In genomic region chr13:113614635-113615545, GRCm38 (mm10) we compare ENCODE assay signal across 8 mouse cellular contexts. TPM values are rescaled to one million over a fixed set of nuclear protein-coding genes. Genes with fewer than 3 reads are reported as not detected.
DNase-seq lines count a peak whose midpoint lies in the region; ATAC-seq and TF ChIP-seq lines count a peak whose summit lies in the region.

No protein-coding gene starts in this region.

- H3K27ac ChIP-seq in embryonic facial prominence, embryonic 15.5 days (replicated peaks): peak overlapping the region; percentile 59
- peak overlapping the region; percentile 85 for H3K27ac ChIP-seq in heart, embryonic 13.5 days (replicated peaks)
- H3K27ac ChIP-seq in kidney, embryonic 16.5 days (ENCODE audit: low read length): peak overlapping the region; percentile 85
- H3K27ac ChIP-seq in liver, embryonic 14.5 days: no peak overlapping the region
- H3K27ac ChIP-seq in stomach, embryonic 16.5 days (ENCODE audit: low read length): peak overlapping the region; percentile 75

- TF ChIP-seq CTCF in liver, embryonic 14.5 days (IDR thresholded peaks at IDR 0.05; ENCODE audit: low read depth): no peak

- H3K27me3 ChIP-seq in embryonic facial prominence, embryonic 15.5 days: no peaks in the 10 kb centered on the region
- H3K27me3 ChIP-seq in heart, embryonic 13.5 days (replicated peaks): no peaks in the 10 kb centered on the region
- H3K27me3 ChIP-seq in kidney, embryonic 16.5 days (ENCODE audit: insufficient read depth, low read length): no peaks in the 10 kb centered on the region
- H3K27me3 ChIP-seq in liver, embryonic 14.5 days (ENCODE audit: control insufficient read depth, insufficient read depth, low read length): no peaks in the 10 kb centered on the region
- no peaks in the 10 kb centered on the region for H3K27me3 ChIP-seq in stomach, embryonic 16.5 days (ENCODE audit: control insufficient read depth, insufficient read depth, low read length)

- TF ChIP-seq EP300 in liver, embryonic 14.5 days (IDR thresholded peaks at IDR 0.05; ENCODE audit: low read depth): no peak

- DNase-seq in CD4-positive helper T cell, adult 2 months (ENCODE audit: low read depth, low spot score): peak; percentile 93
- peak; percentile 85 to 88 for DNase-seq in adrenal gland, postnatal 36 days
- peak; percentile 64 to 68 (median 67) for DNase-seq in liver, embryonic 14.5 days (ENCODE audit: low read depth in 3 of 3, low spot score in 3 of 3)
- DNase-seq in natural killer cell, adult 2 months (ENCODE audit: low spot score in 2 of 2): peak; percentile 82 to 84

- H3K4me3 ChIP-seq in embryonic facial prominence, embryonic 15.5 days (replicated peaks): peak overlapping the region; percentile 90
- peak overlapping the region; percentile 93 for H3K4me3 ChIP-seq in heart, embryonic 13.5 days
- H3K4me3 ChIP-seq in kidney, embryonic 16.5 days (ENCODE audit: low read length): peak overlapping the region; percentile 85
- H3K4me3 ChIP-seq in liver, embryonic 14.5 days (ENCODE audit: insufficient read depth in 1 of 2, low read depth in 2 of 2, low read length in 2 of 2): peak overlapping the region; percentile 49 to 77
- peak overlapping the region; percentile 82 for H3K4me3 ChIP-seq in stomach, embryonic 16.5 days (replicated peaks; ENCODE audit: low read length)

- peak overlapping the region; percentile 80 for H3K4me2 ChIP-seq in embryonic facial prominence, embryonic 15.5 days (replicated peaks)
- peak overlapping the region; percentile 95 for H3K4me2 ChIP-seq in heart, embryonic 13.5 days
- peak overlapping the region; percentile 89 for H3K4me2 ChIP-seq in kidney, embryonic 16.5 days (replicated peaks; ENCODE audit: low read depth, low read length)
- peak overlapping the region; percentile 90 for H3K4me2 ChIP-seq in liver, embryonic 14.5 days (ENCODE audit: low read depth)
- H3K4me2 ChIP-seq in stomach, embryonic 16.5 days (ENCODE audit: low read depth, low read length): peak overlapping the region; percentile 78

- peaks cover 69% of the 10 kb centered on the region for H3K4me1 ChIP-seq in embryonic facial prominence, embryonic 15.5 days
- peaks cover 79% of the 10 kb centered on the region for H3K4me1 ChIP-seq in heart, embryonic 13.5 days
- H3K4me1 ChIP-seq in kidney, embryonic 16.5 days (ENCODE audit: insufficient read depth, low read length): peaks cover 64% of the 10 kb centered on the region
- peaks cover 2 to 22% of the 10 kb centered on the region in 2 experiments; a peak in 3 of 4 replicates for H3K4me1 ChIP-seq in liver, embryonic 14.5 days (replicated peaks; ENCODE audit: control insufficient read depth in 2 of 2, insufficient read depth in 2 of 2, low read length in 1 of 2)
- H3K4me1 ChIP-seq in stomach, embryonic 16.5 days (ENCODE audit: control insufficient read depth, insufficient read depth, low read length): peaks cover 65% of the 10 kb centered on the region

- H3K9ac ChIP-seq in embryonic facial prominence, embryonic 15.5 days: peak overlapping the region; percentile 37
- peak overlapping the region; percentile 97 for H3K9ac ChIP-seq in heart, embryonic 13.5 days
- H3K9ac ChIP-seq in kidney, embryonic 16.5 days (replicated peaks; ENCODE audit: low read length): peak overlapping the region; percentile 96
- no peak overlapping the region; the same call in none of the 2 replicates for H3K9ac ChIP-seq in liver, embryonic 14.5 days (replicated peaks)
- peak overlapping the region; percentile 90 for H3K9ac ChIP-seq in stomach, embryonic 16.5 days (ENCODE audit: low read length)

- no peaks in the 10 kb centered on the region for H3K9me3 ChIP-seq in embryonic facial prominence, embryonic 15.5 days (replicated peaks)
- H3K9me3 ChIP-seq in heart, embryonic 13.5 days: no peaks in the 10 kb centered on the region
- no peaks in the 10 kb centered on the region for H3K9me3 ChIP-seq in kidney, embryonic 16.5 days (ENCODE audit: low read length)
- no peaks in the 10 kb centered on the region for H3K9me3 ChIP-seq in liver, embryonic 14.5 days (ENCODE audit: control insufficient read depth, low read length)
- no peaks in the 10 kb centered on the region for H3K9me3 ChIP-seq in stomach, embryonic 16.5 days (replicated peaks; ENCODE audit: control insufficient read depth, low read length)

- peak; percentile 32; the same call in 1 of the 2 replicates for ATAC-seq in embryonic facial prominence, embryonic 15.5 days (ENCODE audit: insufficient number of reproducible peaks, low FRiP score, low TSS enrichment, low read depth)
- no peak; the same call in 1 of the 2 replicates for ATAC-seq in heart, embryonic 13.5 days (ENCODE audit: extremely low read depth, insufficient number of reproducible peaks, low FRiP score, low TSS enrichment)
- peak; percentile 52 for ATAC-seq in kidney, embryonic 16.5 days (ENCODE audit: low FRiP score, low TSS enrichment)
- ATAC-seq in liver, embryonic 14.5 days (ENCODE audit: insufficient read depth): peak; percentile 36
- ATAC-seq in stomach, embryonic 16.5 days (ENCODE audit: insufficient read depth, low FRiP score): peak; percentile 27

- WGBS in embryonic facial prominence, embryonic 15.5 days: 7% methylated on average over 24 of the region's 24 CpGs
- 9% methylated on average over 24 of the region's 24 CpGs for WGBS in heart, embryonic 13.5 days
- WGBS in kidney, embryonic 16.5 days: 10% methylated on average over 24 of the region's 24 CpGs
- WGBS in liver, embryonic 14.5 days (ENCODE audit: insufficient replicate concordance): 14% methylated on average over 24 of the region's 24 CpGs
- 6% methylated on average over 24 of the region's 24 CpGs for WGBS in stomach, embryonic 16.5 days

- H3K36me3 ChIP-seq in embryonic facial prominence, embryonic 15.5 days: no peaks in the 10 kb centered on the region
- H3K36me3 ChIP-seq in heart, embryonic 13.5 days: peaks cover 10% of the 10 kb centered on the region
- no peaks in the 10 kb centered on the region for H3K36me3 ChIP-seq in kidney, embryonic 16.5 days (ENCODE audit: insufficient read depth, low read length)
- no peaks in the 10 kb centered on the region; the same call in 1 of the 2 replicates for H3K36me3 ChIP-seq in liver, embryonic 14.5 days (replicated peaks; ENCODE audit: control insufficient read depth, insufficient read depth, low read depth)
- no peaks in the 10 kb centered on the region; the same call in 1 of the 2 replicates for H3K36me3 ChIP-seq in stomach, embryonic 16.5 days (ENCODE audit: control insufficient read depth, insufficient read depth, low read length)

RNA-seq across cellular contexts. Expression of gene Snx18, which starts 3.5 kb away (rescaled TPM):
- 10 to 100 TPM; 22.1 to 25.7 TPM for total RNA-seq in adrenal gland, postnatal 36 days (2021)
- 23.5 and 25.0 TPM in 2 replicates for polyA plus RNA-seq in embryonic facial prominence, embryonic 15.5 days (2015; fragmentation: Nextera tagmentation; extraction: Ambion mirVana)
- 13.8 and 14.4 TPM in 2 replicates for polyA plus RNA-seq in heart, embryonic 13.5 days (2015; fragmentation: Nextera tagmentation; extraction: Ambion mirVana)
- polyA plus RNA-seq in kidney, embryonic 16.5 days (2015; fragmentation: Nextera tagmentation; extraction: Ambion mirVana): 24.6 and 27.2 TPM in 2 replicates
- 3.0 and 3.8 TPM in 2 replicates for polyA plus RNA-seq in liver, embryonic 14.5 days (2012; rRNA removed)
- polyA plus RNA-seq in liver, embryonic 14.5 days (2014; fragmentation: Nextera tagmentation; extraction: Ambion mirVana): 5.9 and 6.2 TPM in 2 replicates
- 10.5 and 13.6 TPM in 2 replicates for polyA plus RNA-seq in stomach, embryonic 16.5 days (2015; fragmentation: Nextera tagmentation; extraction: Ambion mirVana)

RNA-seq across cellular contexts. Expression of gene Hspb3, which starts 48.6 kb away (rescaled TPM):
- not detected for total RNA-seq in adrenal gland, postnatal 36 days (2021)
- 10.3 and 15.7 TPM in 2 replicates for polyA plus RNA-seq in embryonic facial prominence, embryonic 15.5 days (2015; fragmentation: Nextera tagmentation; extraction: Ambion mirVana)
- polyA plus RNA-seq in heart, embryonic 13.5 days (2015; fragmentation: Nextera tagmentation; extraction: Ambion mirVana): 41.7 and 48.9 TPM in 2 replicates
- polyA plus RNA-seq in kidney, embryonic 16.5 days (2015; fragmentation: Nextera tagmentation; extraction: Ambion mirVana): 0.27 and 0.71 TPM in 2 replicates
- polyA plus RNA-seq in liver, embryonic 14.5 days (2012; rRNA removed): 0.06 TPM in 1 of 2 replicates, not detected in the other
- not detected in 2 replicates for polyA plus RNA-seq in liver, embryonic 14.5 days (2014; fragmentation: Nextera tagmentation; extraction: Ambion mirVana)
- polyA plus RNA-seq in stomach, embryonic 16.5 days (2015; fragmentation: Nextera tagmentation; extraction: Ambion mirVana): 0.41 and 5.2 TPM in 2 replicates
